Mouse (Mus musculus) limb, embryonic 11.5 days (tissue): ENCODE measurements around the gene Trmt61a. TPM values are rescaled to one million over a fixed set of nuclear protein-coding genes. Genes with fewer than 3 reads are reported as not detected.

Source experiments
- ATAC-seq: fragments of 200-750 bp; cut with Nextera tagmentation; 2 replicates; pipeline ENCODE4 v1.8.0; 2017; ENCODE audit warnings: low read depth; ENCODE audit not compliant: insufficient number of reproducible peaks, low FRiP score, low TSS enrichment
- DNase-seq: peaks from one replicate; pipeline ENCODE4 v3.0.0-alpha.2; 2015; ENCODE audit warnings: low spot score
- H3K27ac ChIP-seq: fragments of 300-500 bp; sonication (generic); replicated peaks from 2 replicates; pipeline ENCODE4 v1.5.1; 2014; ENCODE audit warnings: low read depth, mild to moderate bottlenecking, low read length
- H3K27me3 ChIP-seq: fragments of 300-500 bp; sonication (generic); 2 replicates; pipeline ENCODE4 v1.6.1; 2014; ENCODE audit warnings: mild to moderate bottlenecking, low read length, mixed read lengths; ENCODE audit not compliant: control insufficient read depth, insufficient read depth
- H3K36me3 ChIP-seq: fragments of 300-500 bp; sonication (generic); 2 replicates; pipeline ENCODE4 v1.6.1; 2014; ENCODE audit warnings: mild to moderate bottlenecking, low read length, moderate library complexity, mixed read lengths; ENCODE audit not compliant: control insufficient read depth, insufficient read depth
- H3K4me1 ChIP-seq: fragments of 300-500 bp; sonication (generic); 2 replicates; pipeline ENCODE4 v1.6.1; 2014; ENCODE audit warnings: low read length, mixed read lengths; ENCODE audit not compliant: control insufficient read depth, insufficient read depth
- H3K4me2 ChIP-seq: fragments of 300-500 bp; sonication (generic); 2 replicates; pipeline ENCODE4 v1.6.1; 2014; ENCODE audit warnings: low read depth, mild to moderate bottlenecking, moderate library complexity; ENCODE audit not compliant: severe bottlenecking
- H3K4me3 ChIP-seq: fragments of 300-500 bp; sonication (generic); 2 replicates; pipeline ENCODE4 v1.5.1; 2014; ENCODE audit warnings: low read depth, low read length
- H3K9ac ChIP-seq: fragments of 300-500 bp; sonication (generic); 2 replicates; pipeline ENCODE4 v1.6.1; 2014; ENCODE audit warnings: mild to moderate bottlenecking, low read length
- H3K9me3 ChIP-seq: fragments of 300-500 bp; sonication (generic); 2 replicates; pipeline ENCODE4 v1.6.1; 2016; ENCODE audit warnings: low read length; ENCODE audit not compliant: control insufficient read depth
- WGBS: fragments of 180-500 bp; shearing (Covaris S2); extraction: QIAGEN DNeasy Blood & Tissue Kit; methylation state at CpG from one replicate; pipeline ENCODE4 v1.1.7; 2014; 5-methylcytosine and 5-hydroxymethylcytosine counted together
- polyA plus RNA-seq: library from polyadenylated mRNA; unstranded; fragments of >200 nt; fragmentation: Nextera tagmentation; extraction: Ambion mirVana; gene quantifications from 2 replicates; pipeline ENCODE4 v1.2.1, GENCODE M21; 2014

The Trmt61a gene
- polyA plus RNA-seq, 1 experiment from 2014 or later: 7.4 TPM

DNA sequence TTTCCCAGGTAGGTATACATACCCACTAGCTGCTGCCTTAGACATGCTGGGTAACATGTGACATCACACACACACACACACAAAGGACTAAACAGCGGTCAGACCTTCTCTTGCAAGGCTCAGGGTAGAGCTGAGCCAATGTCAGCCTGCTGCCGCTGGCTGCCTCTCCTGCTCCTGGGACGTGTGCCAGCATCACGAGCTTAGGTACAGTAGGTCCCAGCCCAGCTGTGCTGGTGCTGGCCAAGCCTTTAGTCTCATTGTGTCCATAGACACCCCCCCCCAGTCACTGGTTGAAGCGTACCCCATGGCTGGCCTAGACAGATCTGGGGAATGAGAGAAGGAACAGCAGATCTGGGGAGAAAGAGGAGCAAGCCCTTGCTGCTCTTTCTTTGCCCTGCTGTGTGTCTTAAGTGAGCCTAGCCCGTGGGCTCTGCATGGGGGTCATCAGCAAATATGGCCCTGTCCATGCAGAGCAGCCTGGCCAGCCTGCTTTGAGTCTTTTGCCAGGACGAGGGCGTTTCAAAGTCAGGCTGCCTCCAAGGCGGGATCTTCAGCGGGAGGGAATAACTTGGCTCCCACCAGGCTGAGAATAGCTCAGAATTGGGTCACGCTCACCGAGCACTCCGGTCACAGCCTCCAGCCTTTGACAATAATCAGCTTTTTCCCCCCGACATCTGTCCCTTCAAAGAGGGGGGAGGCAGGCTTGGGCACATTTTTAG lies 9.6 kb downstream of the Trmt61a start:
- Histone ChIP-seq H3K4me2 (no peak overlapping the region), H3K27me3 (no peaks in the 10 kb centered on the region), H3K4me3 (no peak overlapping the region), H3K9me3 (no peaks in the 10 kb centered on the region), H3K9ac (no peak overlapping the region), H3K36me3 (no peaks in the 10 kb centered on the region), H3K4me1 (peaks cover 4% of the 10 kb centered on the region; the same call in 1 of the 2 replicates), H3K27ac (no peak overlapping the region)
- no peak for ATAC-seq
- no peak for DNase-seq
- 53% methylated on average over 14 of the region's 14 CpGs for WGBS

DNA sequence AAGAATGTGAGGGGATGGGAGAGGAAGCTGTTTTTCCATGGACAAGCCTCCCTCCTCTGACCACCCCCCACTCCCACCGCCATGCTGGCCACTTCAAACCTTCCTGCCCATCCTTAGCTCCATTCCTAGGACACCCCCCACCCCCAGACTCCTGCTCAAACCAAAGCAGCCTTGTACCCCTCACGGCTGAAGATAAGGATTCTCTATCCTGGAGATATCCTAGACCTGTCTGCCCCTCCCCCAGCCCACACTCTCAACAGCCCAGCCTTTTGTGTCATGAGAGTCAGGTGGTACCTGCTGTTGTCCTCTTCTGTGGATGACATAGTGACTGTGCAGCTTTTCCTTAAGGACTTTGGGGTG lies 10.1 kb downstream of the Trmt61a start:
- no peak overlapping the region for H3K4me2 ChIP-seq
- no peaks in the 10 kb centered on the region for H3K36me3 ChIP-seq
- H3K4me1 ChIP-seq: peaks cover 4% of the 10 kb centered on the region; the same call in 1 of the 2 replicates
- ATAC-seq (no peak), DNase-seq (no peak)
- no peak overlapping the region for H3K27ac ChIP-seq
- no peaks in the 10 kb centered on the region for H3K9me3 ChIP-seq
- WGBS: 49% methylated on average over 2 of the region's 2 CpGs
- H3K4me3 ChIP-seq: no peak overlapping the region
- H3K27me3 ChIP-seq: no peaks in the 10 kb centered on the region
- H3K9ac ChIP-seq: no peak overlapping the region

DNA sequence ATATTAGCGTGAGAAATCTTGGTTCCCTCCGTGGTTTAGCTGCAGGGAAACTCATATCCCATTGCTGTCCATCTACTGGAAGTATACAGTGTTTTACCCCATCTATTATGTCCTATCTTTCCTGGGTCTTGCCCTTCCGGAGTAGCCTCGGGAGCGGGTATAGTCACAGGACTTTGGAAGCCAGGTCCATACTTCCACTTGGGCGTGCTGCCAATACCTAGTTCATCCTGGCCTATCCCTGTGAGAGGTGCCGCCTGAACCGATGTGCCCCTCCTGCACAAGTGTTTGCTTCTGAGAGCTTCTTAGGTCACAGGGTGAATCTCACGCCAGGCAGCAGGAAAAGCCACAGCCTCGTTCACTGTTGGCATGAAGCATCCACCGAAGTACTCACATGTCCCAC lies 11.5 kb downstream of the Trmt61a start:
- no peak for DNase-seq
- no peak overlapping the region for H3K4me3 ChIP-seq
- no peaks in the 10 kb centered on the region for H3K36me3 ChIP-seq
- H3K4me1 ChIP-seq: peaks cover 13% of the 10 kb centered on the region
- WGBS: 84% methylated on average over 11 of the region's 11 CpGs
- H3K9me3 ChIP-seq: no peaks in the 10 kb centered on the region
- ATAC-seq: no peak
- no peak overlapping the region for H3K27ac ChIP-seq
- no peak overlapping the region for H3K4me2 ChIP-seq
- no peaks in the 10 kb centered on the region for H3K27me3 ChIP-seq
- no peak overlapping the region for H3K9ac ChIP-seq

DNA sequence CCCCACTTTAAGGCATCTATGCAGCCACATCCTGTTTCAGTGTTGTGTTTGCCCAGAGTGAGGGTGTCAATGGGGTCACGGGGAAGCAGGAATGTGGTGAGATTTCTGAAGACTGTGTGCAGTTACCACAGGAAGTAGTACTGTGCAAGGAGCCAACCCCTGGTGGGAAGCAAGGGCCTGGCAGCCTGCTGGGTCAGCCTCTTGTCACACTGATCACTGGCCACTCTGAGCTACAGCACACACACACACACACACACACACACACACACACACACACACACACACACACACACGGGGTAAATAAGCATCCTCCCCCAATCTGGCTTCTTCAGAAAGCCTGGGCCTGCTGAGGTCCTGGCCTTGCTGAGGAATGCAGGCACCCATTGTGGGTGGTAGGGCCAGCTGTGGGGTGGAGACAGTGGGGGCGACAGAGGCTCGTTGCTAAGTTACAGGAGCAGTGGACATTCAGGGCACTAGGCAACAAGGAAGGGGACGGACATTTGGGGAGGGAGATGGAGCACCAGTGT lies 13.5 kb downstream of the Trmt61a start:
- no peak for DNase-seq
- no peak for ATAC-seq
- Histone ChIP-seq H3K9ac (no peak overlapping the region; the same call in 1 of the 2 replicates), H3K27me3 (no peaks in the 10 kb centered on the region), H3K36me3 (no peaks in the 10 kb centered on the region), H3K4me2 (no peak overlapping the region), H3K27ac (0 out of 2 replicates have a peak overlapping the region, but pooled peaks have one; percentile 8), H3K4me1 (peaks cover 18% of the 10 kb centered on the region), H3K4me3 (no peak overlapping the region), H3K9me3 (no peaks in the 10 kb centered on the region)
- WGBS: 29% methylated on average over 5 of the region's 5 CpGs

DNA sequence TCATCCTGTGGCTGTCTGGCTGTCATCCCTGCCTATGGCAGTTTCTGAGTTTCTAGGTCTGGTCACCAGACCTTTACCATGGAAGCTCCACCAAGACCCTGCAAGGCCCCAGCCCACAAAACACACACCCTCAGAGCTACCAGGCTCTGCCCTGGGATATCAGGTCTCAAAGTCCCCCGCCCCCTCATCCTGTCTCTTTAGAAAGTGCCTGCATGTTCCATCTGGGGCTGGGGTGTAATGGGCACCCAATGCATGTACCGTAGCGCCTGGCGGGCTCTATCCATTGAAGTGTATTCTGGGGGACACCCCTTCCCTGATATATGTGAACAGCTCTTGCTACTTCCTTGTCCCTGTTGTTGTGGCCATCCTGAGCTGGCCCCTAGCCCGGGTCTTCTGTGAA lies 15.0 kb downstream of the Trmt61a start:
- ATAC-seq (no peak), DNase-seq (no peak)
- Histone ChIP-seq H3K4me3 (no peak overlapping the region), H3K27me3 (no peaks in the 10 kb centered on the region), H3K4me1 (peaks cover 18% of the 10 kb centered on the region), H3K4me2 (no peak overlapping the region), H3K27ac (no peak overlapping the region), H3K9ac (peak overlapping the region; percentile 34; the same call in 1 of the 2 replicates), H3K9me3 (no peaks in the 10 kb centered on the region), H3K36me3 (no peaks in the 10 kb centered on the region)
- WGBS: 86% methylated on average over 5 of the region's 5 CpGs

DNA sequence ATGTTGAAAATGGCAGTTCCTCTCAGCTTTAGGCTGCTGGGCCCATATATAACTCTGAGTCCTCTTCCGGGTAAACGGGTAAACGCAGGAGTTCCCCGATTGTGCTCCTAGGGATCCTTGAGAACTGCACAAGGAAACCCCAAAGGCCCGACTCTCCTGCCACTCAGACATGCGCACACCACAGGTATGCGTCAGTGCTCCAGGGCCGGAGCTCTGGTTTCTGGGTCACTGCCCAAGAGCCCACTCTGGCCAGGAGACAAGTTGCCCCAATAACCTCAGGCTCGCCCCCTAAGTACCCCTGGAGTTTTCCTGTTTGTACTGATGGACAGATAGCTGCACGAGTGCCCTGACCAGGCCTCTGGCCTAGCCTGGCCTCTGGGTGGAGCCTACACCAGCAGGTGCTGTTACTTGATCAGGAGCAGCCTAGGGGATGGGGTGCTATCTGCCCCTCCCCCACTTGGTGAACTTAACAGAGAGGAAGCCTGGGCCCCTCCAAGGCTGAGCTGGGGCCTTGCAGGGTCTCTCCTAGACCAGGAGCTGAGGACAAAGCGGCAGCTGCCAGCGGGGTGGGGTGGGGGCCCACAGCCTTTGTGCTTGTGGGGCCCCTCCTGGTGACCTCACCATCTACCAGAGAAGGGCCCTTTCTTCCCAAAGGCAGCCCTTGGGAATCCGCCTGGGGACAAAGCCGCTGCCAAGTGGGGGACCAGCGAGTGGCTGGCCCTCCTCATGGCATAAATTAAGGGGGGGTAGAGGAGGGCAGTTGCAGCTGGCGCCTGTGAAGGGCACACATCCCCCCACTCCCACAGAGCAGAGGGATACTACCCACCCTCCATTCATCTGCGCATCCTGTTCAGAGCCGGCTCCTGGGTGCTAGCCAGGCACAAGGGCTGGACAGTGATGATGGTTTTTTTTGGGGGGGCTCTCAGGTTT lies 15.7 kb downstream of the Trmt61a start:
- H3K4me2 ChIP-seq: peak overlapping the region; percentile 20
- H3K9me3 ChIP-seq: no peaks in the 10 kb centered on the region
- peaks cover 18% of the 10 kb centered on the region for H3K4me1 ChIP-seq
- DNase-seq (peak; percentile 45), ATAC-seq (peak; percentile 52; the same call in 1 of the 2 replicates)
- no peaks in the 10 kb centered on the region for H3K36me3 ChIP-seq
- H3K9ac ChIP-seq: peak overlapping the region; percentile 12; the same call in 1 of the 2 replicates
- no peaks in the 10 kb centered on the region for H3K27me3 ChIP-seq
- no peak overlapping the region; the same call in 1 of the 2 replicates for H3K27ac ChIP-seq
- no peak overlapping the region for H3K4me3 ChIP-seq
- 49% methylated on average over 18 of the region's 18 CpGs for WGBS

DNA sequence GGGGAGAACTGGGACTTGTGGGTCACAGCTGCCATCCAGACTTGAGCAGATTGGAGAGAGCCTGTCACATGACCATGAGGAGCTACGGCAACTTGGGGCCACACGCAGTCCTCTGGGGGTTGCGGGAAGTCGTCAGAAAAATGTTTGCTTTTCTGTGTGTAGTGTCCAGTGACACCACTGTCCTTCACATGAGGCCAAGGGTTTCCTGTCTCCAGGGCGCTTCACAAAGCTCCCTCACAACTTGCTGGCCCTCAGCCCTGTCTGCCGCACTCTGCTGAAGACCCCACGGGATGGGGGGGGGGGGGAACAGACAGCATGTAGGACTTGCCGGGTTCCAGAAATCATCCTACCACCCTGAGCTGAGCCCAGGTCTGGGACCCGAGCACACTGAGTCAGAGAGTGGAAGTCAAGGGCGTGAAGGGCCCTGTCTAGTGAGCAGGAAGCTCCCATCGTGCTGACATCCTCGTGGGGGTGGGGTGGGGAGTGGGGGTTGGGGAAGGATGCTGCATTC lies 16.4 kb downstream of the Trmt61a start:
- 29% methylated on average over 12 of the region's 12 CpGs for WGBS
- Histone ChIP-seq H3K4me3 (no peak overlapping the region), H3K27me3 (no peaks in the 10 kb centered on the region), H3K4me2 (peak overlapping the region; percentile 4; the same call in 1 of the 2 replicates), H3K36me3 (no peaks in the 10 kb centered on the region), H3K9ac (peak overlapping the region; percentile 12; the same call in 1 of the 2 replicates), H3K27ac (no peak overlapping the region), H3K9me3 (no peaks in the 10 kb centered on the region), H3K4me1 (peaks cover 18% of the 10 kb centered on the region)
- ATAC-seq (no peak), DNase-seq (no peak)
